Mouse (Mus musculus): ENCODE measurements around the gene Idh1. TPM values are rescaled to one million over a fixed set of nuclear protein-coding genes. Genes with fewer than 3 reads are reported as not detected.

Gene Idh1
- total RNA-seq, 2 experiments from 2014 or later, result 65.9 to 74.1 TPM

DNA sequence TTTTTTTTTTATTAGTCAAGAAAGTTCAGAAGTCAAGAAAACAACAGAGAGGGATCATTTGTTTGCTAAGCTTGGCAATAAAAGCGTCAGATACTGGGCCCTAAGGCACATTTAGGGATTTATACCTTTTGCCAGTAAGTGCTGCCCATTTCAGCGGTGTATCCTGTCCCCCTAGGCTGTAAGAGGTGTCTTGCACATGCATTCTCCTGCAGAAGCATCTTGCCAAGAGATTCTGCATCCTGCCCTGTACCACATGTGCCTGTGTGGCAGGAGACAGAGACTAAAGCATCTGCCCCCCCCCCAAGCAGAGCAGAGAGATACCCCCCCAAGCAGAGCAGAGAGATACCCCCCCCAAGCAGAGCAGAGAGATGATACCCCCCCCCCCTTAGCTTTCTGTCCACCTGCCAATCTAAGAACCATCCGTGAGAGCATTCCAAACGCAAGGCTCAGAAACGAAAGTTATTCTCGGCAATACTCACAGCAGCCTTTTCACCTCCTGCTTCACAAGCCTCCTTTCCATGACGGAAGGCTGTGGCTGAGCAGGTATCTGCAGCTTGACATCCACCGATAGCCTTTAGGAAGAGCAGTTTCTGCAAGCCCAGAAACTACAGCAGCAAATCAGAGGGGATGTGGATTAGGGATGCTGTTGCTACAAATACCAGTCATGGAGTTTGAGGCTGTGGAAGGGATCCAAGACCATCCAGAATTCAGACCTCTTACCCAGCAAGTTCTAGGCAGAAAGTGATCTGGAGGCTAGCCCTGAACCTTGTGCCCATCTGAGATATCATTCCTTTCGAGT lies 63.5 kb downstream of the Idh1 start, which contains the start of gene D630023F18Rik:
D630023F18Rik (minus strand) TSS at position 641 of the 799 bp plus-strand sequence.
- no peak for DNase-seq (ENCODE audit: low spot score)
- intact Hi-C loops (cut with DNase I), result no loop called here

DNA sequence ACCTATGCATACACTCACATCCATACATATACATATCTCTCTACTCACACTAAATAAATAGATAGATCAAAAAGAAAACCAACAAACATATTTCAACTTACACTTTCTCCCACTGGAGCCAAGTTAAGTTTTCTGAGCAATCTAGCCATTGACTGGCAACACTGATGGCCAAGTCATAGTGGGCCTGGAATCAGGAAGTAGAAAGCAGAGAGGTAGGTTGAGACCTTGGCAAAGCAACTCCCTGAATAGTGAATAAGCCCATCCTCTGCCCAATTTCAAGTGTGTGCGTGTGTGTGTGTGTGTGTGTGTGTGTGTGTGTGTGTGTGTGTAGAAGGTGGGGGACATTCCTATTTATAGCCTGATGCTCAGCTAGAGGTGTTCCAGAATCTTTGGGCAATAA lies 66.9 kb downstream of the Idh1 start, which contains the start of gene Gm28845:
Gm28845 (minus strand) TSS at position 121 of the 400 bp plus-strand sequence.
- intact Hi-C loops (cut with DNase I), result no loop called here
- no peak for DNase-seq (ENCODE audit: low spot score)

DNA sequence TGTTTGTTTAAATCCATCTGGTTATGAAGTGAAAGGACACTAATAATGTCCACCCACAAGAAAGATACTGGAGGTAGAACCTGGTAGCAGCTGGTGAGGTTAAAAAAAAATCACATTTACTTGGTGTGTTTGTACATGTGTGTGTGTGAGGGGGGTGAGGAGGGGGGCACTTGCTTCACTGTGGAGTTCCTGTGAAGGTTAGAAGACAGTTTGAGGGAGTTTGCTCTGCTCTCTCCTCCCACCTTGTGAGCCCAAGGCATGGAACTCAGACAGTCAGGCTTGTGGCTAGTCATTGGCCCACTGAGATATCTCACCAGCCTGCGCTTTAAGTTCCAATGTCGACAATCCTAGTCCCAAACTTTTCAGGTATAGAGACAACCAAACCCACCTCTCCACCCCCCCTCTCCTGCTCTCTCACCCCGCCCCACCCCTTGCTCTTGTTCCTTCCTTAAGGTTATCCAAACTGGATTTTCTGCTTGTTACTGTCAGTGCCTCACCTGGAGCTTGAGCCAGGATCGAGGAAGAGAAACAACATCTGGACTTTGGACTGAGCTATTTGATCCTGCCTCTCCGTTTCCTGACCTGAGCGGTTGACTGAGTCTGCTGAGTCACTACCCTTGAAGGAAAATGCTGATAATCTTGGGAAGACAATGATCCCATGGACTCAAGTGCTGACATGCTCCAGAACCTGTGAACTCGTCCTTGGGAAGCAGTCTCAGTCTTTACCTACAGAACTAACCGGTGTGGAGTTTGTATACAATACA lies 68.0 kb downstream of the Idh1 start:
- intact Hi-C loops (cut with DNase I), result no loop called here

DNA sequence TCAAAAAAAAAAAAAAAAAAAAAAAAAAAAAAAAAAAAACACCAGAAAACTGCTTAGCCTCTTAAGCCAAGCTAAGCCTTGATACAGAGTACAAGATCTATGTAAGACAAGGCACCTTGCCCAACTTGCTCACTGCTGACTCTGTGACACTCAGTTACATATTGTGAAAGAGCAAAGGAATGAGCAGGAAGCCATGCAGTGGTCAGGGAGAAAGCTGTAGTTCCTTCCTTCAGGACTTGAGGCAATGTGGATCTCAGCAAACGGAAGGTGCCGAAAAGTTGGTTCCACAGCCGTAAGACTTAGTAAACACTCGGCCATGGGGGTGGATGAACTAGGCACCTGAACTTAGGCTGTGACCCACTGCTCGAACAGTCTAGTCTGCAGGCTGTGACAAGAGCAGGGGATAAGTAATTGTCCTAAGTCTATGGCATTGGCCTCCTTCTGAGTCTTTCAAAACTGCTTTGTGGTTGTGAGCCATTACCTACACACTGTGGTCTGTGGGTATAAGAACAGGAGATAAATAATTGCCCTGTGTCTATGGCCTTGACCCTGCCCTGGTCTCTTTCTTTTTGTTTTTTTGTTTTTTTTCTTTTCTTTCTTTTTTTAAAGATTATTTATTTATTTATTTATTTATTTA lies 72.6 kb downstream of the Idh1 start:
- intact Hi-C loops (cut with DNase I), result loop anchor here (2.0 kb wide), 1 partner anchor 65 kb away; no protein-coding TSS in a partner anchor
- DNase-seq (ENCODE audit: low spot score), result no peak

More for the DNA sequence above, 68.0 kb downstream of the Idh1 start:
- no peak for DNase-seq (ENCODE audit: low spot score)

DNA sequence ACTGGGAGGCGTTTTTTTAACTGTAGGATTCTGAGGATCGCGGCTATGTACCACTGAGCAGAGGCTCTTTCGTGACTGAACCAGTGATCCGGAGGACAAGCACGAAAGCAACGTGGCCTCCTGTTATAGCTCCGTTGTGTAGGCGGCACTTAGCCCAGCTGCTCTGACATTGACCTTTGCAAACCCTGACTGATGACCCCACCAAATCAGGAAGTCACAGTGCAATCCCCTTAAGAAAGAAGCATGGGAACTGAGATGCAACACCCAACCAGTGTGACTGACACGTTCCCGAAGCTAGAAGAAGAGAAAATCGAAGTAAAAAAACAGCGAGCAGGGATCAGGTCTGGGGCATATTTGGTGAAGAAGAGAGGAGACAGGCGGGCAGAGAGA lies 73.5 kb downstream of the Idh1 start:
- DNase-seq (ENCODE audit: low spot score), result no peak
- intact Hi-C loops (cut with DNase I), result loop anchor here (2.0 kb wide), 1 partner anchor 66 kb away; no protein-coding TSS in a partner anchor

DNA sequence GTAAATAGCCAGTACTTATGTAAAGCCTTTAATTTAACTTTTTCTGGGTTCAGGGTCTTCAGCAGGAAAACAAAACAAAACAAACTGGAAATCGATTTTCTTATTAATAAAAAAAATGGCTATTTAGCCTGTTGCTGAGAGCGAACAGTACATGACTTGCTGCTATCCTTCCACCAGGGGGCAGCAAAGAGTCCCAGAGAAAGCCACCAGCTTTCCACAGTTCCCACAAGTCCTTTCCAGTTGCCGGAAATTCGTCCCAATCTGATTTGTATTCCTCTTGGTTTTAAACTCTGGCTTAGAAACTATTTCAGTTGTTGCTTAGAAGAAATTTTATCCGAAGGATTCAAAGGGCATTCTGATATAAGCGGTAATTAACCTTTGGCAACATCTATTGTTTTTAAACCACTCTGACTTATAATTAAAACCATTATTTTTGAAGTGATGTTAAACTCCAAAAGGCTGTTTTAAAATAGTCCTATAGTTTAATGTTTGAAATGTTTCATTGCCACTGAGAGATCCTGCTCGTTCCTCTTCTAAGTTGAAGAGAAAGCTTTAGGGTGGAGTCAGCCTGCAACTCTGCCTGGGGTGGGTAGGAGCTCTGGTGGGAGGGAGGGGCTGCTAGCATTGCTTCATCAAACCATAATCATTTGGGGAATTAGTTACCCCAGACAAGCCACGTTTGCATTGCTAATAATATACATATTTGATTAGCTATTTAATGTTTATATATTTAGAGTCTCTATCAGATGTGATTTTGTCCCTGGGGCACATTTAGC lies 74.1 kb downstream of the Idh1 start:
- peak; percentile 16 for DNase-seq (ENCODE audit: low spot score)
- intact Hi-C loops (cut with DNase I), result loop anchor here (2.0 kb wide), 1 partner anchor 67 kb away; no protein-coding TSS in a partner anchor

DNA sequence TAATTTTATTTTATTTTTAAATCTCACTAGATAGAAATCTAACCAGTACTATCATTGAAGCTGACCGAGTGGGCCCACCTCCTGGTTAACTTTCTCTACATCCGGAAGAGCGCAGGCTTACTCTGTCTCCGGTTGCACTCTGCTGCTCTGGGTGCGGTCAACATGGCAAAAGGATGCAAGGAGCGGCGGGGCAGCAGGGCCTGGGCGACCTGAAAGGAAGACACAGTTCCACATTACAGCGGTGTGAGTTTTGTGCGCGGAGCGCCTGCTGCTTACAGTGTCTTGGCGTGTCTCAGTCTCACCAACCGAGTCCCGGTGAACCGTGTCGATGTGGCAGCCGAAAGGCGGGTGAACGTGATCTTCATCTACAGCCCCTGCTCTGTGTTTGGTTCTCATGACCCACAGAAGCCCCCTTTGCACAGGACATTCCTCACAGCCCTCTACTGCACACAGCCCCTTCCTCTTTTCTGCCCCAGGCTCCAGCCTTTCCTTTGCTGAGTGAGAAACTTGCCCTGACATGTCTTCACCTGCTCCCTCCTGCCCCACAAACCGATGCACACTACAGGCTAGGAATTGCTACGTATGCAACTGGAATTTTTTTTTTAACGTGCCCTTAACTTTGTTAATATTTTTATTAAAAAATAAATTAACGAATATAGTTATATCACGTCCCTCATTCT lies 76.4 kb downstream of the Idh1 start:
- intact Hi-C loops (cut with DNase I), result no loop called here

DNA sequence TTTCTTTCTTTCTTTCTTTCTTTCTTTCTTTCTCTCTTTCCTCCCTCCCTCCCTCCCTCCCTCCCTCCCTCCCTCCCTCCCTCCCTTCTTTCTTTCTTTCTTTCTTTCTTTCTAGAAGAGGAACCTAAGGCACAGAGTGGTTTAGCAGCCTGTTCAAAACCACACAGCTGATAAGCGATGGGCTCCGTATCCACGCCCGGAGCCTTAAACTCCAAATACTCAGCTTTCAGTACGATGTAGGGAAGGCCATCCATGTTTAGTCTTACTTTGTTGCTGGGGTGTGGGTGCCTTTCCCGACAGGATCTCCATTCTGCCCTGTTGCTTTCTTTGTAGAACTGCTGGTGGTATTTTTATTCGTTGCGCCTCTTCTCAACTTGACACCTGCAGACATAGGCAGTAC lies 77.1 kb downstream of the Idh1 start:
- intact Hi-C loops (cut with DNase I), result no loop called here
- no peak for DNase-seq (ENCODE audit: low spot score)

More for the DNA sequence above, 76.4 kb downstream of the Idh1 start:
- no peak for DNase-seq (ENCODE audit: low spot score)

Other genes starting within 250 kb of the Idh1 start
- 1 to 10 TPM; 8.3 to 9.6 TPM for gene Plekhm3, start 229.7 kb downstream of the Idh1 start, total RNA-seq (2021)
- gene Akr1cl, start 153.7 kb downstream of the Idh1 start, total RNA-seq (2021), result not detected
- not detected for gene Cryge, start 135.4 kb downstream of the Idh1 start, total RNA-seq (2021)
- gene Crygd, start 123.0 kb downstream of the Idh1 start, total RNA-seq (2021), result not detected
- not detected for gene Crygc, start 112.8 kb downstream of the Idh1 start, total RNA-seq (2021)
- not detected for gene Crygb, start 104.2 kb downstream of the Idh1 start, total RNA-seq (2021)
- not detected for gene Cryga, start 83.1 kb downstream of the Idh1 start, total RNA-seq (2021)
- gene Gm28845, start 66.9 kb downstream of the Idh1 start, total RNA-seq (2021), result not detected
- not detected for gene D630023F18Rik, start 63.3 kb downstream of the Idh1 start, total RNA-seq (2021)
- gene Pikfyve, start 183 bp upstream of the Idh1 start, total RNA-seq (2021), result 10 to 100 TPM; 10.5 to 11.2 TPM
- not detected for gene Pth2r, start 95.6 kb upstream of the Idh1 start, total RNA-seq (2021)

Data from heart, postnatal 25 days (tissue).